Mouse (Mus musculus): ENCODE data around the gene Des.

DNA sequence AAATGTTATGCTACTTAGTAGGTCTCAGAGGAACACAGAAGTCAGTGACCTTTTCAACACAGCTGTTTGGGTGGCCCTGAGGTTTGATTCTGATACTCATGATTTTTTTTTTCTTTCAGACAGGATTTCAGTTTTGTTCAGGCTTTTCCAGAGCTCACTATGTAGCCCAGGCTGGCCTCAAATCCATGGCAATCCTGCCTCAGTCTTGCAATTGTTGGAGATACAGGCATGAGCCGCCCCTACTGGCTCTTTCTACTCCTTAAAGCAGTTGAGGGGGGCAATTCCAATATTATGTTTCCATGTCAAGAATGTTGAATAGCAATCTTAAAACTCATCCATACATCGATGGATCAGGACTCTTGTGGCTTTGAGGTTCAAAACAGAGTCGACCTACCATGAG is 41.8 kb upstream of the Des start:
- TF ChIP-seq CTCF (IDR thresholded peaks at IDR 0.05; ENCODE audit: extremely low read depth, insufficient read length, insufficient replicate concordance, low read depth, low read length) (no peak), POLR2A (IDR thresholded peaks at IDR 0.05; ENCODE audit: low read depth, low read length) (no peak)

All from small intestine, adult 2 months (tissue).